Mouse (Mus musculus) C2C12 (cell line): ENCODE measurements around the gene Catsperd. TPM values are rescaled to one million over a fixed set of nuclear protein-coding genes. Genes with fewer than 3 reads are reported as not detected.
A peak's percentile ranks its signal among the peaks of the same experiment; 100 is the strongest.

Source experiments
- H3K27me3 ChIP-seq: one replicate; pipeline ENCODE4 v1.6.1; 2011; ENCODE audit not compliant: control insufficient read depth, insufficient read depth, insufficient read length
- H3K36me3 ChIP-seq: one replicate; pipeline ENCODE4 v1.6.1; 2011; ENCODE audit not compliant: control insufficient read depth, insufficient read depth
- H3K4me3 ChIP-seq: one replicate; pipeline ENCODE4 v1.5.1; 2011; ENCODE audit warnings: mild to moderate bottlenecking, control low read depth; ENCODE audit not compliant: poor library complexity, insufficient read depth, severe bottlenecking
- H3K79me2 ChIP-seq: one replicate; pipeline ENCODE4 v1.6.1; 2011; ENCODE audit not compliant: control insufficient read depth, insufficient read depth
- H3K79me3 ChIP-seq: one replicate; pipeline ENCODE4 v1.6.1; 2011; ENCODE audit warnings: low read depth, control low read depth
- H3ac ChIP-seq: one replicate; pipeline ENCODE3; 2011; ENCODE audit warnings: low read depth; ENCODE audit not compliant: control insufficient read depth, insufficient read length
- CEBPB ChIP-seq: IDR thresholded peaks from one replicate; pipeline ENCODE4 v1.6.1; 2011; ENCODE audit warnings: low read depth, mild to moderate bottlenecking, control low read depth, moderate library complexity
- CTCF ChIP-seq: IDR thresholded peaks from one replicate; pipeline ENCODE4 v1.5.1; 2011; ENCODE audit not compliant: control insufficient read depth, insufficient read depth, insufficient read length
- FOSL1 ChIP-seq: IDR thresholded peaks from one replicate; pipeline ENCODE4 v1.8.0; 2011; ENCODE audit warnings: mild to moderate bottlenecking, low read length; ENCODE audit not compliant: poor library complexity, insufficient read depth, severe bottlenecking
- MAX ChIP-seq: IDR thresholded peaks from one replicate; pipeline ENCODE4 v1.6.1; 2011; ENCODE audit warnings: mild to moderate bottlenecking, control low read depth
- MYOD1 ChIP-seq: IDR thresholded peaks from one replicate; pipeline ENCODE4 v1.6.1; 2011; ENCODE audit warnings: low read depth; ENCODE audit not compliant: control insufficient read depth, insufficient read length
- MYOG ChIP-seq: IDR thresholded peaks from one replicate; pipeline ENCODE4 v1.6.1; 2011; ENCODE audit not compliant: control insufficient read depth, insufficient read length; ENCODE audit errors: extremely low read depth
- USF1 ChIP-seq: IDR thresholded peaks from one replicate; pipeline ENCODE4 v1.6.1; 2011; ENCODE audit warnings: low read depth, mild to moderate bottlenecking, control low read depth, moderate library complexity
- long read RNA-seq, 2 experiments: library from polyadenylated mRNA; unstranded; transcript quantifications; one replicate each; pipeline ENCODE4 v2.0.0; 2019 to 2020
- polyA plus RNA-seq: library from polyadenylated mRNA; unstranded; fragments of >200 nt; fragmentation: generic; extraction: Trizol; gene quantifications from one replicate; pipeline ENCODE4 v1.2.1, GENCODE M21; 2012; ENCODE audit warnings: missing spikeins

The Catsperd gene
- 0.07 TPM for polyA plus RNA-seq
- long read RNA-seq, experiment 1, partial matches to known transcripts: 0 of 1 reads
- long read RNA-seq, experiment 1, other reads (novel, unspliced or antisense): 1 of 1 reads
- long read RNA-seq, experiment 2: 0 reads

- peaks cover 31% of the 10 kb centered on the region for H3K79me3 ChIP-seq
- TF ChIP-seq MAX: no peak
- no peak for TF ChIP-seq CEBPB
- TF ChIP-seq MYOD1: no peak
- no peak for TF ChIP-seq CTCF
- TF ChIP-seq MYOG: no peak
- no peak for TF ChIP-seq FOSL1
- TF ChIP-seq USF1: no peak
These were observed at the start of gene Catsperd for GRCm38 (mm10) chr17:56627530-56628277. TSS of gene Catsperd (plus strand) at chr17:56628143.

DNA sequence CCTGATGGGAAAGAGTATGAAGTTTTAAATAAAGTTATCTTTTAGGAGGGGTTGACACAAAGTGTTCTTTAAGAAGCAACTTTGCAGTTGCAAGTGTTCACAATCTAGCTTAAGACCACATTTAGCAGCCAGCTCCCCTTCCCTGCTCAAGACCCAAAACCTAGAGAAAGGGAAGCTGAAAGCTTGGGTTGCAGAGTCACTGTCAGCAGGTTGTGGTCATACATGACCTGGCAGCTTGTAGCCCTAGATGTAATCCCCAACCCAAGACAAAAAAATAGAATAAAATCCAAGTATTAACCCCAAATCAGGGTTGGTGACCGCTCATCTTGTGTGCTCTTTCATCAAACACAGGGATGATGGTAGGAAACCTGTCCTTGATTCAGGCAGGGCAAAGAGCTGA lies 44.9 kb upstream of the Catsperd start:
- TF ChIP-seq CTCF (no peak), CEBPB (no peak), MYOD1 (no peak), MAX (no peak), MYOG (no peak), USF1 (no peak), FOSL1 (no peak)
- Histone ChIP-seq H3ac (peak overlapping the region; percentile 54), H3K4me3 (peak overlapping the region; percentile 94), H3K79me2 (peaks cover 95% of the 10 kb centered on the region), H3K36me3 (peaks cover 68% of the 10 kb centered on the region), H3K27me3 (no peaks in the 10 kb centered on the region), H3K79me3 (peaks cover 88% of the 10 kb centered on the region)

More at GRCm38 (mm10) chr17:56627530-56628277, at the start of gene Catsperd:
- peaks cover 41% of the 10 kb centered on the region for H3K79me2 ChIP-seq
- H3K36me3 ChIP-seq: peaks cover 13% of the 10 kb centered on the region
- H3K27me3 ChIP-seq: no peaks in the 10 kb centered on the region
- H3ac ChIP-seq: peak within 1 kb of the TSS; percentile 9
- peak within 1 kb of the TSS; percentile 94 for H3K4me3 ChIP-seq

- peaks cover 68% of the 10 kb centered on the region for H3K36me3 ChIP-seq
- peaks cover 95% of the 10 kb centered on the region for H3K79me2 ChIP-seq
- TF ChIP-seq MYOD1 (peak; percentile 31), MAX (no peak), CEBPB (peak; percentile 41)
- H3ac ChIP-seq: peak overlapping the region; percentile 92
- peaks cover 90% of the 10 kb centered on the region for H3K79me3 ChIP-seq
- H3K4me3 ChIP-seq: peak overlapping the region; percentile 94
- H3K27me3 ChIP-seq: no peaks in the 10 kb centered on the region
These were observed 44.2 kb upstream of the Catsperd start for GRCm38 (mm10) chr17:56583611-56584256.

- Histone ChIP-seq H3K79me2 (peaks cover 95% of the 10 kb centered on the region), H3K36me3 (peaks cover 68% of the 10 kb centered on the region), H3ac (peak within 1 kb of the TSS; percentile 92), H3K4me3 (peak within 1 kb of the TSS; percentile 95), H3K79me3 (peaks cover 90% of the 10 kb centered on the region), H3K27me3 (no peaks in the 10 kb centered on the region)
- TF ChIP-seq CTCF (no peak), MAX (peak; percentile 24)
These were observed 43.4 kb upstream of the Catsperd start, which contains the start of the genes Safb2 and Safb for GRCm38 (mm10) chr17:56584257-56585130. TSS of gene Safb2 (minus strand) at chr17:56584585. TSS of gene Safb (plus strand) at chr17:56584825.

DNA sequence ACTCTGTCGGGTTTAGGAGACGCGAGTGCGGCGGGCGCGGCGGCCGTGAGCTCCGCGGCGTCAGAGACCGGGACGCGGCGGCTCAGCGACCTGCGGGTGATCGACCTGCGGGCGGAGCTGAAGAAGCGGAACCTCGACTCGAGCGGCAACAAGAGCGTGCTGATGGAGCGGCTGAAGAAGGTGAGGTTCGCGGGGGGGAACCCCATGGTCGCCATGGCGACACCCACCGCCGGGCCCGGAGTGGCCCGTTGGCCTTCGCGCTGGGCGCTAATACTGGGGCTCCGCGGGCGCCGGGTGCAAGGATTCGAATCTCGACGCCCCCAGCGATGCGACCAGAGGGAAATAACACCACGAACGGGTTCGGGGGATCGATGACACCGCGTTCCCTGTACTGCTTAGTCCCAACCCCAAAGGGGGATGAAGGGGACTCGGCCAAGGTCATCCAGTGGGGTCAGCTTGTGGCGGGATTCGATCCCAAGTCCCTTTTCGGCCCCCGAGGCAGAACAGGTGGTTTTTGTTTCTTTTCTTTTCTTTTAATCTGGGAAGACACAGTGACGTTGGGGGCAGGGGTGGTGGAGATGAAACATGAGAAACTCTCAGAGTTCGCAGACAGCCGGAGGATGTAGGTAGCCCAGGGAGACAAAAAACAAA lies 42.6 kb upstream of the Catsperd start:
- TF ChIP-seq FOSL1 (no peak), CTCF (no peak), CEBPB (no peak)

More for the DNA sequence above, 42.6 kb upstream of the Catsperd start:
- Histone ChIP-seq H3K4me3 (peak overlapping the region; percentile 95), H3ac (peak overlapping the region; percentile 89), H3K79me2 (peaks cover 95% of the 10 kb centered on the region), H3K27me3 (no peaks in the 10 kb centered on the region), H3K36me3 (peaks cover 68% of the 10 kb centered on the region), H3K79me3 (peaks cover 89% of the 10 kb centered on the region)
